Mouse (Mus musculus) small intestine, adult 2 months (tissue): ENCODE measurements around the gene Abtb1.

Experiments used
- CTCF ChIP-seq: fragments of 200-500 bp; IDR thresholded peaks from 2 replicates; pipeline ENCODE4 v1.5.1; 2012; ENCODE audit warnings: low read depth, mild to moderate bottlenecking, control low read depth, inconsistent platforms, low read length, moderate library complexity, mixed read lengths; ENCODE audit not compliant: insufficient replicate concordance, insufficient read length; ENCODE audit errors: extremely low read depth
- POLR2A ChIP-seq: fragments of 200-500 bp; IDR thresholded peaks from 2 replicates; pipeline ENCODE4 v1.6.1; 2012; ENCODE audit warnings: low read depth, mild to moderate bottlenecking, control low read depth, inconsistent platforms, low read length, moderate library complexity

- TF ChIP-seq POLR2A (no peak), CTCF (no peak)
Observed at GRCm38 (mm10) chr6:88865704-88866103, 23.9 kb upstream of the Abtb1 start.
